Mouse (Mus musculus): ENCODE results near the gene Pdrg1. TPM values are rescaled to one million over a fixed set of nuclear protein-coding genes. Genes with fewer than 3 reads are reported as not detected.

Gene Pdrg1
- total RNA-seq (2021), result 100 to 1,000 TPM; 187 to 200 TPM
- long read RNA-seq, experiment 1, transcript Pdrg1-201 (5 exons, 1,273 nt), result major isoform, 83 of 91 reads
- long read RNA-seq, experiment 1, partial matches to known transcripts, result 3 of 91 reads
- long read RNA-seq, experiment 1, other reads (novel, unspliced or antisense), result 2 of 91 reads
- long read RNA-seq, experiment 2, transcript Pdrg1-201 (5 exons, 1,273 nt), result major isoform, 289 of 318 reads
- long read RNA-seq, experiment 2, partial matches to known transcripts, result 11 of 318 reads
- long read RNA-seq, experiment 2, other reads (novel, unspliced or antisense), result 16 of 318 reads

GRCm38 (mm10) chr2:153014758-153015593 is at the start of gene Pdrg1:
Gene Pdrg1, minus strand, starts transcription at chr2:153015427.
- peak; percentile 97 for DNase-seq (ENCODE audit: low spot score in 2 of 2)

- DNase-seq (ENCODE audit: low spot score in 2 of 2), result no peak
Measured at GRCm38 (mm10) chr2:153064190-153064970, 49.2 kb upstream of the Pdrg1 start.

- DNase-seq (ENCODE audit: low spot score in 2 of 2), result no peak
Measured at GRCm38 (mm10) chr2:153063394-153063793, 48.2 kb upstream of the Pdrg1 start.

GRCm38 (mm10) chr2:153060216-153060615 is 45.0 kb upstream of the Pdrg1 start:
- no peak for DNase-seq (ENCODE audit: low spot score in 2 of 2)

- DNase-seq (ENCODE audit: low spot score in 2 of 2), result no peak
Measured at GRCm38 (mm10) chr2:153058365-153058764, 43.1 kb upstream of the Pdrg1 start.

GRCm38 (mm10) chr2:153055270-153055920 is 40.2 kb upstream of the Pdrg1 start:
- DNase-seq (ENCODE audit: low spot score in 2 of 2), result no peak

- DNase-seq (ENCODE audit: low spot score in 2 of 2), result no peak
Measured at GRCm38 (mm10) chr2:153053896-153054295, 38.7 kb upstream of the Pdrg1 start.

GRCm38 (mm10) chr2:153052700-153053351 is 37.6 kb upstream of the Pdrg1 start:
- no peak for DNase-seq (ENCODE audit: low spot score in 2 of 2)

- no peak for DNase-seq (ENCODE audit: low spot score in 2 of 2)
Measured at GRCm38 (mm10) chr2:153051537-153051936, 36.3 kb upstream of the Pdrg1 start.

- DNase-seq (ENCODE audit: low spot score in 2 of 2), result no peak
Measured at GRCm38 (mm10) chr2:153051095-153051494, 35.9 kb upstream of the Pdrg1 start.

- no peak for DNase-seq (ENCODE audit: low spot score in 2 of 2)
Measured at GRCm38 (mm10) chr2:153049997-153050358, 34.8 kb upstream of the Pdrg1 start.

- no peak for DNase-seq (ENCODE audit: low spot score in 2 of 2)
Measured at GRCm38 (mm10) chr2:153049288-153049996, 34.2 kb upstream of the Pdrg1 start.

- DNase-seq (ENCODE audit: low spot score in 2 of 2), result peak; percentile 58 to 63
Measured at GRCm38 (mm10) chr2:153047828-153048465, 32.7 kb upstream of the Pdrg1 start.

- DNase-seq (ENCODE audit: low spot score in 2 of 2), result no peak
Measured at GRCm38 (mm10) chr2:153045884-153046299, 30.7 kb upstream of the Pdrg1 start.

- no peak for DNase-seq (ENCODE audit: low spot score in 2 of 2)
Measured at GRCm38 (mm10) chr2:153043886-153044285, 28.7 kb upstream of the Pdrg1 start.

GRCm38 (mm10) chr2:153036690-153037089 is 21.5 kb upstream of the Pdrg1 start:
- no peak for DNase-seq (ENCODE audit: low spot score in 2 of 2)

- DNase-seq (ENCODE audit: low spot score in 2 of 2), result no peak
Measured at GRCm38 (mm10) chr2:153033545-153034230, 18.5 kb upstream of the Pdrg1 start.

- DNase-seq (ENCODE audit: low spot score in 2 of 2), result no peak
Measured at GRCm38 (mm10) chr2:153032973-153033372, 17.7 kb upstream of the Pdrg1 start.
